Mouse (Mus musculus) left cerebral cortex, postnatal 14 days (tissue): Measurements from ENCODE around the gene Ctf2. TPM values are rescaled to one million over a fixed set of nuclear protein-coding genes. Genes with fewer than 3 reads are reported as not detected.
"Not testable (repeated sequence)": the region's sequence is repeated elsewhere in the genome, so short reads cannot be mapped to it uniquely, and the experiment has no call there.

Experiments
- DNase-seq, 2 experiments: peaks; one replicate each; pipeline ENCODE4 v3.0.0; 2021 to 2022; ENCODE audit warnings: low spot score in 2 of 2, mixed read lengths in 1 of 2
- intact Hi-C: fragments of 180-260 bp; cut with DNase I; formaldehyde crosslinking; loops from one replicate; pipeline ENCODE4 v1.15.1; 2025
- total RNA-seq, 2 experiments: library from RNA; stranded (reverse); gene quantifications; 2 replicates each; pipeline ENCODE4 v1.2.3; 2021

Gene Ctf2
- total RNA-seq, 2 experiments from 2014 or later, result not detected

DNA sequence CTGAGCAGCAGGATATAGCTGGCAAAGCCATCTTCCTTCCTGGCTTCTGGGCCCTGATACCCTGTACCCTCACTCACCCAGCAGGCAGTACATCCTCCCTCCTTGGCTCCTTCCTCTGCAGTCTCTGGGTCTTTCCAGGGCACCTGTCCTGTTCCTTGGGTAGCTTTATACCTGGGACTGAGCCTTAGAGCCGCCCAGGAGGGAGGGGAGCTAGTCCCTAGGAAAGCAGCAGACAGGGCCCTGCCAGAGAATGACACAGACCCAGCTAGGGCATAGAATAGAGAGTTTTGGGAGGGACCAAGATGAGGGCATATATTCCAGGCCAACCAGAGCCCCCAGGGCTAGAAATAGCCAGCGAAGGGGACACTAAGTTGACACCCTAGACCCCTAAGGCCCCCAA lies 6.5 kb downstream of the Ctf2 start:
- intact Hi-C loops, result no loop called here
- DNase-seq, result no peak

DNA sequence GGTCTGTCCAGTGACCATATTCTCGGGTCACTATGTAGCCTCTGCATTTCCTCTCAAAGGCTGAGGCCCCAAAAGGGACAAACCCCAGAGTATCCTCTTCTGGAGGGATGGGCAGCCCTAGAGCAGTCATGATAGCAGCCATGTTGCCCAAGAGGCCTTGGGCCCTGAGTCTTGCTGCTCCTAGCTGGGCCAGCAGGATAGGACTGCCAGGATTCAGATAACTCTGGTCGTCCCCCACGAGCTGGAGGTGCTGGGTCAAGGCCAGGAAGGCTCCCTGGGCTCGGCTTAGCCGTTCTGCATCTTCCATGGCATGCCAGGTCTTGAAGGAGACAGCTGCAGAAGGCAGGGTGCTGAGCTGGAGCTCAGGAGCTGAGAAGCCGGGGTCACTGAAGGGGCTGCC lies 12.7 kb downstream of the Ctf2 start:
- intact Hi-C loops, result no loop called here
- no peak for DNase-seq

DNA sequence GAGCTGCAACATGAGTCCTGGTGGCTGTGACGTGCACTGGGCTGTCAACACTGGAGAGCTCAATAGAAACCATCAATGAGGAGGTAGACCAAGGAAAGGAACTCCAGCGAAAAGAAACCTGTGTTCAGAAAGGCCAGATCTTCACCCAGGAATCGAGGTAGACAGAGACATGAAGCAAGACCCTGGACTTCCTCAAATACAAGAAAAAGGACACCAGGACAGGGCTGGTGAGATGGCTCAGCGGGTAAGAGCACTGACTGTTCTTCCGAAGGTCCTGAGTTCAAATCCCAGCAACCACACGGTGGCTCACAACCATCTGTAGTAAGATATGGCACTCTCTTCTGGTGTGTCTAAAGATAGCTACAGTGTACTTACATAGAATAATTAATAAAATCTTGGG lies 13.6 kb downstream of the Ctf2 start:
- intact Hi-C loops, result no loop called here

DNA sequence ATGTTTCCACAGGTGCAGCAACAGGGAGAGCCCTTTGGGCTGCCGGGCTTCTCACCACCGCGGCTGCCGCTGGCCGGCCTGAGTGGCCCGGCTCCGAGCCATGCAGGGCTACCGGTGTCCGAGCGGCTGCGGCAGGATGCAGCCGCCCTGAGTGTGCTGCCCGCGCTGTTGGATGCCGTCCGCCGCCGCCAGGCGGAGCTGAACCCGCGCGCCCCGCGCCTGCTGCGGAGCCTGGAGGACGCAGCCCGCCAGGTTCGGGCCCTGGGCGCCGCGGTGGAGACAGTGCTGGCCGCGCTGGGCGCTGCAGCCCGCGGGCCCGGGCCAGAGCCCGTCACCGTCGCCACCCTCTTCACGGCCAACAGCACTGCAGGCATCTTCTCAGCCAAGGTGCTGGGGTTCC lies 15.0 kb downstream of the Ctf2 start:
- peak in 1 of 2 experiments; percentile 55 for DNase-seq
- intact Hi-C loops, result no loop called here

More for the DNA sequence above, 13.6 kb downstream of the Ctf2 start:
- DNase-seq, result no peak

DNA sequence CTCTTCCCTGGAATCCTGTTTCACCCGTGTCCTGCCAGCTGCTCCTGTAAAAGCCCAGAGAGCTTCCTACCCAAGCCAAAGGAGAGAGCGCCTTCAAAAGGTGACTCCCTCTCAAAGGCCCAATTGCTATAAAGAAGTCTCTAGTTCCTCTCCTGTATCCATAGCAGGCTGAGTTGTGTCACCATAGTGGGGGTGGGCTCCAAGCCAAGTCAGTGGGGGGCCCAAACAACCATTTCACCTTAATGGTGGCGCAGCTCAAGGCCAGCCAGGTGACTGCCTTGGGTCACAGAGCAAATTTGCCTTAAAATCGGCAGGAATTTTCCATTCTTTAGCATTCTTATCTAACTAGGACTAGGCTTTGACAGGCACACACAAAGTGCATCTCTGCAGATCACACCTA lies 17.1 kb downstream of the Ctf2 start:
- no peak for DNase-seq
- intact Hi-C loops, result no loop called here

DNA sequence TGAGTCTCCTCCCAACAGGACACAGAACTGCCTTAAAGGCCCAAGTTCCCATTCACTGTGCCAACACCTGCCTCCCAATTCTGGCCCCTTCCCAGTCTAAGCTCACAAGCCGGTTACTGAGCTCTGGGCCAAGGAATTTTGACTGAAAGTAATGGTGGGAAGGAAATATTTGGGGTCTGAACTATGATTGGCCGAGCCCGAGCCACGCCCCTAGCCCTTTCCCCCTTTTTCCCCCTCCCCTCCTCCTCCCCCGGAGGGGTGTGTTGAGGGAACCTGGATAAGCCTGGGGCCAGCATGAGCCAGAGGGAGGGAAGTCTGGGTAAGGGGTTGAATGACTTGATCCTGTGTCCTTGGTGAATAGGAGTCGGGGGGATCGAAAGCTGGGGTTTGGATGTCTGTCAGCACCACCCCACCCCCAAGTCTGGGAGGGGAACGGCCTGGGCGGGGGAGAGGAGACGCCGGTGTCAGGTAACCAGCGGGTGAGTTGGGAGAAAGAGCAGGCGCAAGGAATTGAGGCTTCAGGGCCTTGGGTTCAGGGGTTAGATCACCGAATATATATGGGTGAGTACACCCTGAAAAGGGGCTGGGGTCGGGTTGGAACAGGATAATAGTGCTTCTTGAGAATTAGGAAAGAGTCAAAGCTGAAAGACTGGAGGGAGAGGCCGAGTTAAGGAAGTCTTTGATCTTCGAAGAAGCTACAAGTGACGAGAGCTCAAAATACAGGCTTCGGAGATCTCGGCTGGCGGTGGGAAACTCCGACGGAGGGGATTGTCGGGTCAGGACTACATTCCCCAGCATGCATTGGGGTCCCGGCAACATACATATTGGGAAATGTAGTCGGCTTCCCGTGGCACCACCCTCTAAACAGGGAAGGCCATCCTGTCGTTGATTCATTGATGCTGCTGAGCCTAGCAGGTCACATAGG lies 19.2 kb downstream of the Ctf2 start, which contains the start of gene Ctf1:
Gene Ctf1 (plus strand): TSS at position 276 of the 925 bp plus-strand sequence.
- peak; percentile 77 to 78 for DNase-seq
- intact Hi-C loops, result no loop called here

DNA sequence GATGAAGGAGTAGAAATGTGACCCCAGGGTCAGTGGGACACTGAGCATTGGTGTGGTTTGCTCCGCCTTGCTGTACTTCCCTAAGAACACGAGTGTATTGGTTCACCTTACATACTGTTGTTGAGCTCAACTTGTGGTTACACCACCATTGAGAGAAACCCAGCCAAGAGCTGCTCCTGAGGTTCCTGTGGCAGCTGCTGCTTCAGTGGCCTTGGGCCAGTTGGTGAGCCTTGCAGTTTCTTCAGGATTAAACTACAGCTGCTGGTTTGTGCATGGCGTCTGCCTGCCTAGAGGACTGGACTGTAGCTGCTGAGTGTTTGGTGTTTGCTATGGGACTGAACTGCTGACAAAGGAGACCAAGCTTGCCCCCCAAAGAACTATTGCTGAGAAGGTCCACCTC lies 20.5 kb downstream of the Ctf2 start:
- intact Hi-C loops, result no loop called here
- DNase-seq, result no peak

DNA sequence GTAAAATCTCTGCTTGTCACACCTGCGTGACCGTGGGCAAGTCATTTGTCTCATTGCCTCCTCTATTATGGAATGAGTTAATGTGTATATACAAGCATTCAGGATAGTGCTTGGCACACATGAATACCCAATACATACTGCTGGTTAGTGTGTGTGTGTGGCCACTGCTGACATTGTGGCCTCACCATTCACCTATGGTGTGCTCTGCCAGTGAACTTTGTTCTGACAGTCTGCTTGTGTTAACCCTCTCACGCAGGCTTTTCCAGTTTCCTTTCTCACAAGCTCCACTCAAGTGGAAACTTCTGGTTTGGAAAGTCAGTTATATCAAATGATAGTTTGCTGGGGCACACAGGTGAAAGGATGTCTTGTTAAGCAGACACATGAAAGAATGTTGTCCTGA lies 20.9 kb downstream of the Ctf2 start:
- intact Hi-C loops, result no loop called here
- DNase-seq, result no peak

DNA sequence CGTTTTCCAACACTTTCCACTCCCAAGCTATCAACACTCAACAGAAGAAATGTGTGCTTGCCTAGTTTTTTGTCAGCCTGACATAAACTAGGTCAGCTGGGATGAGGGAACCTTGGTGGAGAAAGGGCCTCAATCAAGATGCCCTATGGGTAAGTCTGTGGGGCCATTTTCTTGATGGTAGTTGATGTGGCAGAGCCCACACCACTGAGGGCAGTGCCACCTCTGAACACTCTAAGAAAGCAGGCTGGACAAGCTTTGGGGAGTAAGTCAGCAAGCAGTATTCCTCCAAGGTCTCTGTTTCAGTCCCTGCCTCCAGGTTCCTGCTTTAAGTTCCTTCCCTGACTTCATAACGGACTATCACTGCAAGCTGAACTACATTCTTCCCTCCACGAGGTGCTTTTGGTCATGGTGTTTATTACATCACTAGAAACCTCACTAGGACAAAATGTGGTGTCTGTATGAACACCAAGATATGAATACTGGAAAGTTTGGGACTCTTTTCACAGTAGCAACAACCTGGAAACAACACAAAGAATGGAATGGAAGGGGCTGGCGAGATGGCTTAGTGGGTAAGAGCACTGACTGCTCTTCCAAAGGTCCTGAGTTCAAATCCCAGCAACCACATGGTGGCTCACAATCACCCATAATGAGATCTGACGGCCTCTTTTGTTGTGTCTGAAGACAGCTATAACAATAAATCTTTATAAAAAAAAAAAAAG lies 22.5 kb downstream of the Ctf2 start:
- intact Hi-C loops, result loop anchor here (2.0 kb wide), 1 partner anchor 35 kb away; no protein-coding TSS in a partner anchor
- no peak for DNase-seq

DNA sequence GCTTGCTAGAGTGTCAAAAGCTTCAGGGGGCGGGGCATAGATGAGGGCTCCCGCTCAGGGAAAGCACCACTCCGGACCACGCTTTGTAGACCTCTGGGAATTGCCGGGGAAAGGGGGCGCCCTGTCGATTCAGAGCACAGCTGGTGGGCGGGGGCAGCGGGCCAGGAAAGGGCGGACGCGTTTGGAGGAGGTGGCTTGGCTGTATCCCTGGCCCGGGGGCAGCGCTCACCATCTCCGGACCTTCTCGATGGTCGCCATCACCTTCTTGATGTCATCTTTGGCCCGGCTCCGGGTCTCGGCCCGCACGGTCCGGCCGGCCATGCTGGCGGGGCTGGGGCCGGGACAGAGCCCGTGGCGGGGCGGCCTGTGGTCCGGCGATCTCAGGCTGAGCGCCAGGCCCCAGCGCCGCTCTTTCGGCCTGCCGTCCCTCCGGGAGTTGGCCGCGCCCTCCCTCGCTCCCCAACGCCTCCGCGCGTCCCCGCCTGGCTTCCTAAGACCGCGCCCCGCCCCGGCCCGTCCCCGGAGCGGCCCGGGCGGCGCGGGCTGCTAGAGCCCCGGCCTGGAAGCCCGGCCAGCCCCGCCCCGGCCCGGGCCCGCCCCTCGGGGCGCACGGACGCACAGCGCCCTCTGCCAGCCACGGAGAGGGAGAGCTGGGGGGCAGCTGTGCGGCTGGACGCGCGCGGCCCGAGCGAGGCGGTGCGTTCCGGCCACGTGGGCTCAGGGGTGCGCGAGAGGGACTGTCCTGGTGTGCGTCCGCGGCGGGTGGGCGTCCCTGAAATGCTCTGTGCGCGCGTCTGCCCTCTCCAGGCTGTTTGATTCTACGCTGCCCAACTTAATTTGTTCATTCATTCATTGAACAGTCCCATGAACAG lies 23.5 kb downstream of the Ctf2 start, which contains the start of gene Bcl7c:
Gene Bcl7c (minus strand): TSS at position 727 of the 872 bp plus-strand sequence.
- DNase-seq, result peak; percentile 84 to 93
- intact Hi-C loops, result loop anchor here (2.0 kb wide), 1 partner anchor 34 kb away; no protein-coding TSS in a partner anchor

DNA sequence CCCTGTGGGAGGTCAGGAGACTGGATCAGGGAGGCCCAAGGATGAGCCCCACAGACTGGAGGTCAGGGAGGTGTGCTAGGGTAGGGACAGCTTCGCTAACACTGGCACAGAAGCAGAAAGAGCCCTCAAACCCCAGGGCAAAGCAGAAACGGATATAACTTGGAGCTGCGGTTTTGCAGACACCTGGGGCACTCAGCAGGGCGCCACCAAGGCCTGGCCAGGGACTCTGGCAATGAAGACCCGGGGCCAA lies 24.1 kb downstream of the Ctf2 start:
- DNase-seq, result no peak
- intact Hi-C loops, result loop anchor here (2.0 kb wide), 1 partner anchor 33 kb away; no protein-coding TSS in a partner anchor

DNA sequence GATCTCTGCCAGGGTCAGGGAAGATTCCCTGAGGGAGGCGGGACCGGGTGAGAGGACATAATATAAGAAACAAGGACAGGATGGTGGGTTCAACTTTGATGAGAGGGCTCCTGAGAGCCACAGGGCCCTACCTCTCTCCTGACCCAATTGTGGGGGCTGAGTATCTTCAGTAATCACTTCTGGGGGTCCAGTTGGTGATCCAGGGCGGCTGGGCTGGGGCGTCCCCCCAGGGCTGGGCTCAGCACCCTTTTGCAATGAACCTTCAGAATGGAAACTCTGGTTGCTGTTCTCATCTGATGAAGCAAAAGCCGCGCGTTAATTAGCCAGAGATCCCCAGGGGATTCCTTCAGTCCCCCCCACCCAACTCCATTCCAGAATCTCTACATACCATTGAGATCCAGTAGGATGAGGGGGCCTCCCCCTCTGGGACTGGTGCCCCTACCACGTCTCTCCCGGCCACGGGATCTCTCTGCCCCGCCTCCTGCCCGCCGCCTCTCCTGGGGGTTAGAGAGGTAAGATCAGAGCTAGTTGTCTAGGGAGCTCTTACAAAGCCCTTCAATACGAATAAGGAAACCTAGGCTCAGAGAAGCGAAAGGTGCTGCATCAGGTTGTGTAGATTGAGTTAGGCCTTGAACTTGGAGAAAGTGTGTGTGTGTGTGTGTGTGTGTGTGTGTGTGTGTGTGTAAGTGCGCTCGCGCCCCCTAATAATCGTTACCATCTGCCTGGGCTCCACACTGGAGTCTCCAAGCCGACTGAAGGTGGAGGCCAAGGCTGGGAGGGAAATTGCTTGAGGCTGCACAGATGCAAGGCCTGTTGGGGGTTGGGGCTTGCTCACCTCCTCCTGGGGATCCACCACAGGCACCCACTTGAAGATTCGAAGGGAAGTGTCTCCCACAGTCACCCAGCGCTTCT lies 24.7 kb downstream of the Ctf2 start:
- intact Hi-C loops, result no loop called here
- DNase-seq, result no peak

DNA sequence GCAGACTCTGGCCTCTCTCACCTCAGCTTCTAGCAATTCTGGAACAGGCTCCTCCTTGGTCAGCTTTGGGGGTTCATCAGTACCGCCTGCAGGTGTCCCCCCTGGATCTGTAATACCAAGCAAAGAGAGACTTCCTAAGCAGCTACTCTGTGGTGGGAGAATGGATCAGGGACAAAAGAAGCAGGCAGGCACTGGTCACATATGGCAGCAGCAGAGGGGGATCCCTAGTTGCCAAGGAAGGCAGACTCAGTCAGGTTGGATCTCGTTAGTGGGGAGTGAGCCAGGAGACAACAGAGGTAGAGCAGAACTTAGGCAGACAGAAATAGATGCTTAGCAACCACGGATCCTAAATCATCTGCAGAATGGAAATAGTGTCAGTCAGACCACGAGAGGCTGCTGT lies 26.3 kb downstream of the Ctf2 start:
- intact Hi-C loops, result no loop called here
- DNase-seq, result peak in 1 of 2 experiments; percentile 67

DNA sequence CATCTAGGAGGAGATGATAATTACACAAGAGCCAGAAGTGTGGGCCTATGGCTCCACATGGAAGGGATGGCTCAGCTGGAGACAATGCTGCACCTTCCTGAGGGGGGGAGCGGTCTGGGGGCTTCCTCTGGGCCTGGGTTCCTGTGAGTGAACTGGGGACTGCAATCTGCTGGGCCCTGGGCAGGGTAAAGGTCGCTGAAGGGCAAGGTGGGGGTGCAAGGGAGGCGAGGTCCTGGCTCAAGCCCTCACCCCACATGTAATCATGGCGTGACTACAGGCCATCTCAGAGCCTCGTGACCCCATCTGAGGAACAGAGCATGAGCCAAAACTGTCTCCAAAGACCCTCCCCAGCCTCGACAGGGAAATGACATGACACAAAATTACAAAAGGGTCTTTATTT lies 27.4 kb downstream of the Ctf2 start:
- intact Hi-C loops, result no loop called here

DNA sequence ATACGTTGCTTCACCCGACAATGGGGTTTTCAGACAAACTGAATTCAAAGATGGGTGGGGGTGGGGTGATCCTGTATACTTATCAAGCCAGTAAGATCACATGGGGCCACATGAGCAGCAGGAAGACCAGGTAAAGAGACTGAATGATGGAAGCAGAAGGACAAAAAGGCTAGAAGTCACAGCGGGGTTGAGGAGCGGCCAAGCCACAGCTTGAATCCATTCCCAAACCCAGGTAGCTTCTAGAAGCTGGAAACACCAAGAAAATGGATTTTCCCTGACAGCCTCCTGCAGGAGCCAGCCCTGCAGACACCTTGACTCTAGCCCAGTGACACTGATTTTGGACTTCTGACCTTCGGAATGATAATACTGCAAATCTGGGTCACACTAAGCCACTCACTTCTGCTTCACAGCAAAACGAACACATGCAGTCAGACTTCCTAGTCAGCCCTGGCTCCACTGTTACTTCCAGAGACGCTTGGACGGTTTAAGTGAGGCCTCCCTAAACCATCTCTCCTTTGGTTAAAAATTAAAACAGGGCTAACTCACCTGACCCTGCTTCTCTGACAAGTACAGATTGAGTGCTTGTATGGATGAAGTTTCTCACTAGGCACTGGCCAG lies 28.3 kb downstream of the Ctf2 start:
- DNase-seq, result no peak
- intact Hi-C loops, result no loop called here

More for the DNA sequence above, 27.4 kb downstream of the Ctf2 start:
- no peak for DNase-seq

DNA sequence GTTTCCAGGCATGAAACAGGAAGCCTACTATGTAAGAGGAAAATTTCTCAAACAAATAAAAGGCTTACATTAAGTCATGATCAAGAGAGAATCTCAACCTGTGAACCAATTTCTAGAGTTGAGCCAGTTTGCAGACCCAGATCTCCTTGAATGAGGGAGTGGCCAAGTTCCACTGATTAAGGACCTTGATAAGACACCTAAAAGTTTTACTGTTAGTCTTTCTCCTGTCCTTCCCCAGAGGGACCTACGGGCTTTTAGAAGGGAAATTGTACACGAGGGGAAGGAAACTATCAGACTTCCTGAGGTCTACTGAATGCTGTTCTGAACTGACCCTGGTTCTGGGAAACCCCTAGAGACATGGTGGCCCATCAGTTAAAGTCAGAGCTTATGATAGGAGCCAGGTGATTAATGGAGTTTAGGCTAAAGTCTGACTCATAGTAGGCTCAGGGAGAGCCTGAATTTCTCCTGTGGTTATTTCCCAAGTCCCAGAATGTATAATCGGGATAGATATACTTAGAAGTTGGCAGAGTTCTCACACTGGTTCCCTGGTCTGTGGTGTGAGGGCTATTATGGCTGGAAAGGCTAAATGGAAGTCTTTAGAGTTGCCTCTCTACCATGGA lies 31.1 kb downstream of the Ctf2 start:
- intact Hi-C loops, result no loop called here
- no peak for DNase-seq

DNA sequence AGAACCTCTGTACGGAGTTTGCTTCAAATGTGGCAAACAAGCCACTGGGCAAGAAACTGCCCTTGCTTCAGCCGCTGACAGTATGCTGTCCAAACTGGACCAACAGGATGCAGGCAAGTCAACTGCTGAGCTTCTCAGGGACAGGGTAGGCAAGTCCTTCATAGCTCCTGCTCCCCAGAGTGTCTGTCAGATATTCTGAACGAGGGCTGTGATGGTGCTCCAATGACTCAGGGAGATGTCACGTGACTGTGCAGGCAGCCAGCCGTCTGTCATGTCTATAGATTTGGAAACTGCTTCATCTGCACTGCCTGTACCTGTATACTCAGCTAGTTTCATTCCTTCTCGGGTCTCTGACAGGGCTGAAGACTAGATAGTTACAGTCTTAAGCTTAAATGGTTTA lies 33.0 kb downstream of the Ctf2 start:
- DNase-seq, result peak in 1 of 2 experiments; percentile 59

DNA sequence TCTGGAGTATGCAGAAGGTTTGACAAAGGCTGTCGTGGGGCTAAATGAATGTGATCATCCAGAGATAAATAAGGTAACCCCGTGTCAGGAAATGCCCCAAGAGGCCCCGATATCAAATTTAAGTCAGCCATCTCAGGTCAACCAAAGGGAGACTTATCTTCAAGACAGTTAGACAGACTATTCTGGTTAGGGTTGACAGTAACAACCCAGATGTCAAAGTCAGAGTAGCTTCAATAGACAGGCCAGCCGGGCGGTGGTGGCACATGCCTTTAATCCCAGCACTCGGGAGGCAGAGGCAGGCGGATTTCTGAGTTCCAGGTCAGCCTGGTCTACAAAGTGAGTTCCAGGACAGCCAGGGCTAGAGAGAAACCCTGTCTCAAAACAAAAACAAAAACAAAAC lies 38.2 kb downstream of the Ctf2 start:
- DNase-seq, intact Hi-C loops: not testable (repeated sequence)

More for the DNA sequence above, 33.0 kb downstream of the Ctf2 start:
- intact Hi-C loops, result no loop called here
